Mouse (Mus musculus): ENCODE data around the gene Zfp536. TPM values are rescaled to one million over a fixed set of nuclear protein-coding genes. Genes with fewer than 3 reads are reported as not detected.

Zfp536 gene
- polyA plus RNA-seq, 1 experiment = not detected

GRCm38 (mm10) chr7:37770400-37771050 lies 2.9 kb downstream of the Zfp536 start:
- Histone ChIP-seq H3K27ac (ENCODE audit: control insufficient read depth, insufficient read depth, low read depth, low read length, poor library complexity) (no peak overlapping the region), H3K4me3 (replicated peaks; ENCODE audit: control insufficient read depth, low read depth, low read length) (no peak overlapping the region), H3K4me1 (ENCODE audit: control insufficient read depth, insufficient read depth, low read length) (no peaks in the 10 kb centered on the region)
- under 1% methylated on average over 57 of the region's 57 CpGs for WGBS
- TF ChIP-seq CTCF (IDR thresholded peaks at IDR 0.05; ENCODE audit: control insufficient read depth, insufficient read depth, low read length) (no peak), POLR2A (IDR thresholded peaks at IDR 0.05; ENCODE audit: borderline replicate concordance, control insufficient read depth, low read depth, low read length) (no peak)

GRCm38 (mm10) chr7:37769526-37770399 lies 3.7 kb downstream of the Zfp536 start:
- Histone ChIP-seq H3K4me1 (ENCODE audit: control insufficient read depth, insufficient read depth, low read length) (no peaks in the 10 kb centered on the region), H3K27ac (ENCODE audit: control insufficient read depth, insufficient read depth, low read depth, low read length, poor library complexity) (no peak overlapping the region), H3K4me3 (replicated peaks; ENCODE audit: control insufficient read depth, low read depth, low read length) (no peak overlapping the region)
- TF ChIP-seq POLR2A (IDR thresholded peaks at IDR 0.05; ENCODE audit: borderline replicate concordance, control insufficient read depth, low read depth, low read length) = no peak
- no peak for TF ChIP-seq CTCF (IDR thresholded peaks at IDR 0.05; ENCODE audit: control insufficient read depth, insufficient read depth, low read length)
- WGBS = 4% methylated on average over 53 of the region's 53 CpGs

DNA sequence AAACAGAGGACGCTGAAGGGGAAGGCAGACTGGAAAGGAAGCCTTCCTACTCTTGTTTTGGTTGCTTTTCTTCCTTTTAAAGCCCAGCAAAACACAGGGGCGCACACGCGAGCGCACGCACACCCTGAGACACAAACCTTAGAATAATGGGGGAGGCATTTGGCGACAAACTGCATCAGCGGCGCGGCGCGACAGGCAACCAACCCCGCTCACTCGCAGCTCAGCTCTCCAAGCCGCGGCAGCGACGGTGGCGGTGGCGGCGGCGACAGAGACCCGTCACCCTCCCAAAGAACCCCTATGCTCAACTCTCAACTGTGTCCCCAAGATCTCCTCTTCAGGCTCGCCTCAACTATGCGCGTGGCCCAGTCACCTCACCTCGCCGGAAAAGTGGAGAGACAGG lies 4.4 kb downstream of the Zfp536 start:
- Histone ChIP-seq H3K27ac (ENCODE audit: control insufficient read depth, insufficient read depth, low read depth, low read length, poor library complexity) (no peak overlapping the region), H3K4me1 (ENCODE audit: control insufficient read depth, insufficient read depth, low read length) (no peaks in the 10 kb centered on the region), H3K4me3 (replicated peaks; ENCODE audit: control insufficient read depth, low read depth, low read length) (no peak overlapping the region)
- TF ChIP-seq POLR2A (IDR thresholded peaks at IDR 0.05; ENCODE audit: borderline replicate concordance, control insufficient read depth, low read depth, low read length) (no peak), CTCF (IDR thresholded peaks at IDR 0.05; ENCODE audit: control insufficient read depth, insufficient read depth, low read length) (no peak)
- 1% methylated on average over 28 of the region's 28 CpGs for WGBS

- Histone ChIP-seq H3K4me3 (replicated peaks; ENCODE audit: control insufficient read depth, low read depth, low read length) (no peak overlapping the region), H3K4me1 (ENCODE audit: control insufficient read depth, insufficient read depth, low read length) (no peaks in the 10 kb centered on the region), H3K27ac (ENCODE audit: control insufficient read depth, insufficient read depth, low read depth, low read length, poor library complexity) (no peak overlapping the region)
- 18% methylated on average over 10 of the region's 10 CpGs for WGBS
- no peak for TF ChIP-seq CTCF (IDR thresholded peaks at IDR 0.05; ENCODE audit: control insufficient read depth, insufficient read depth, low read length)
- TF ChIP-seq POLR2A (IDR thresholded peaks at IDR 0.05; ENCODE audit: borderline replicate concordance, control insufficient read depth, low read depth, low read length) = no peak
Observed at GRCm38 (mm10) chr7:37768310-37768940, 5.0 kb downstream of the Zfp536 start.

- WGBS = 77% methylated on average over 5 of the region's 5 CpGs
- no peaks in the 10 kb centered on the region for H3K4me1 ChIP-seq (ENCODE audit: control insufficient read depth, insufficient read depth, low read length)
- no peak for TF ChIP-seq CTCF (IDR thresholded peaks at IDR 0.05; ENCODE audit: control insufficient read depth, insufficient read depth, low read length)
- TF ChIP-seq POLR2A (IDR thresholded peaks at IDR 0.05; ENCODE audit: borderline replicate concordance, control insufficient read depth, low read depth, low read length) = no peak
- H3K4me3 ChIP-seq (replicated peaks; ENCODE audit: control insufficient read depth, low read depth, low read length) = no peak overlapping the region
- no peak overlapping the region for H3K27ac ChIP-seq (ENCODE audit: control insufficient read depth, insufficient read depth, low read depth, low read length, poor library complexity)
Observed at GRCm38 (mm10) chr7:37758886-37759285, 14.6 kb downstream of the Zfp536 start.

DNA sequence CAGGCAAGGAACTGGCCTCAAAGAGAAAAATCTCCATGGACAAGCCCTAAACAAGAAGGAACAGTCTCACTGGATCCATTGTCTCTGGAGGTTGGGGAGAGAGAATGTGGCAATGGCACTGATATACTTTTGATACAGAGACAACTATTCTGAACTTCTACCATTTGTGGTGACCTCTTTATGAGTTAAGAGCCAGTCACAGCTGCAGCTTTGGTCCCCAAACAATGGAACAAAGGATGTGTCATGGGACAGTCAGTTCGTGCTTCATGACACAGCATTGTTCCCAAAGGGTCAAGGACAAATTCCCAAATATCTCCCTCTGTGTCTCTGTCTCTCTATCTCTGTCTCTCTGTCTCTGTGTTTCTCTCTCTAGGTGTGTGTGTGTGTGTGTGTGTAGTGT lies 20.4 kb downstream of the Zfp536 start:
- Histone ChIP-seq H3K27ac (ENCODE audit: control insufficient read depth, insufficient read depth, low read depth, low read length, poor library complexity) (no peak overlapping the region), H3K4me3 (replicated peaks; ENCODE audit: control insufficient read depth, low read depth, low read length) (no peak overlapping the region), H3K4me1 (ENCODE audit: control insufficient read depth, insufficient read depth, low read length) (no peaks in the 10 kb centered on the region)
- WGBS = 56% methylated on average over 1 of the region's 1 CpGs
- no peak for TF ChIP-seq CTCF (IDR thresholded peaks at IDR 0.05; ENCODE audit: control insufficient read depth, insufficient read depth, low read length)
- no peak for TF ChIP-seq POLR2A (IDR thresholded peaks at IDR 0.05; ENCODE audit: borderline replicate concordance, control insufficient read depth, low read depth, low read length)

DNA sequence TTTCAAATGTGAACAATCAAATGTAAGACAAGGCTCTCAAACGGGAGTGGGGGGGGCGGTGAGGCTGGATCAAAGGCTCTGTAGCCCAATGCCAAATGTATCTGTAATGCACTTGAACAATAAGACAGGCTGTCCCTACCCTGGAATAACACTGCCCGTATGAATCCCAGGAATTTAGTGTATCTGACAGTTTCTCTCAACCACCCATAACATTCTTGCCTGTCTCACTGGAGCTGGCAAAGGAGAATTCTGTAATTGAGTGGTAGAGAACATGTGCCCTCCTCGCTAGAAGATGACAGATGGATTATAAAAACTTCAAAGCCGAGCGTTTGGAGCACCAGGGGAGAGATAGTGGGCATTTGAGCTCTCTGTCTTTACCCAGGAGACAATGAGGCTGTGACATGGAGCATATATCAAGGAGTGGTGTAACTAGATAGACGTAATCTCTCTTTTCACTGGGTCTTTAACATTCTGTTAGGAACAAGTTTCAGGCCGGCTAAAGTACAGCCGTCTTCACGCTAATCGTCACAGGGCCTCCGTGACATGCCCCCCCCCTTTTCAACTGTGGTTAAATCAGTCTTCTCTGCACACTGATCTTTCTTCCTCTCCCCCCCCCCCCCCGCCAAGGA lies 27.2 kb downstream of the Zfp536 start:
- WGBS = 62% methylated on average over 13 of the region's 13 CpGs
- no peak for TF ChIP-seq POLR2A (IDR thresholded peaks at IDR 0.05; ENCODE audit: borderline replicate concordance, control insufficient read depth, low read depth, low read length)
- TF ChIP-seq CTCF (IDR thresholded peaks at IDR 0.05; ENCODE audit: control insufficient read depth, insufficient read depth, low read length) = no peak
- Histone ChIP-seq H3K27ac (ENCODE audit: control insufficient read depth, insufficient read depth, low read depth, low read length, poor library complexity) (no peak overlapping the region), H3K4me3 (replicated peaks; ENCODE audit: control insufficient read depth, low read depth, low read length) (no peak overlapping the region), H3K4me1 (ENCODE audit: control insufficient read depth, insufficient read depth, low read length) (no peaks in the 10 kb centered on the region)

DNA sequence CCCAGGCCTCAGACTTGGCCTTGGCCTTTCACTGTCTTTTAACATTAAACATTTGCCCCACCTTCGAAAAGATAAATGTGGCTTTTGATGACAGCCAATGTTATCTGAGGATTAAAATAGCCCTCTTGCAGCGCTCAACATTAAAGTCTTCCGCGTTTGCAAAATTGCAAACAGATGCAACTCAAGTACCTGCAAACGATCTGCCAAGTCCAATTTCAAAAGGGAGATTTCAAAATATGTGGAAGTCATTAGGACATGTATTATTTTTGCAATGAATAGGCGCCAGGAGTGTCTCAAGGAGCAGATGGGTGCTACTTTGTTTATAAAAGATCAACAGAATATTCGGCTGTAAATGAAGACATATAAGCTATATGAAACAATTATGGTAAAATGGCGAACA lies 30.1 kb downstream of the Zfp536 start:
- Histone ChIP-seq H3K27ac (ENCODE audit: control insufficient read depth, insufficient read depth, low read depth, low read length, poor library complexity) (no peak overlapping the region), H3K4me1 (ENCODE audit: control insufficient read depth, insufficient read depth, low read length) (no peaks in the 10 kb centered on the region), H3K4me3 (replicated peaks; ENCODE audit: control insufficient read depth, low read depth, low read length) (no peak overlapping the region)
- 67% methylated on average over 8 of the region's 8 CpGs for WGBS
- no peak for TF ChIP-seq CTCF (IDR thresholded peaks at IDR 0.05; ENCODE audit: control insufficient read depth, insufficient read depth, low read length)
- no peak for TF ChIP-seq POLR2A (IDR thresholded peaks at IDR 0.05; ENCODE audit: borderline replicate concordance, control insufficient read depth, low read depth, low read length)
